Mouse (Mus musculus): ENCODE results near the gene Ctf1.

Gene Ctf1

DNA sequence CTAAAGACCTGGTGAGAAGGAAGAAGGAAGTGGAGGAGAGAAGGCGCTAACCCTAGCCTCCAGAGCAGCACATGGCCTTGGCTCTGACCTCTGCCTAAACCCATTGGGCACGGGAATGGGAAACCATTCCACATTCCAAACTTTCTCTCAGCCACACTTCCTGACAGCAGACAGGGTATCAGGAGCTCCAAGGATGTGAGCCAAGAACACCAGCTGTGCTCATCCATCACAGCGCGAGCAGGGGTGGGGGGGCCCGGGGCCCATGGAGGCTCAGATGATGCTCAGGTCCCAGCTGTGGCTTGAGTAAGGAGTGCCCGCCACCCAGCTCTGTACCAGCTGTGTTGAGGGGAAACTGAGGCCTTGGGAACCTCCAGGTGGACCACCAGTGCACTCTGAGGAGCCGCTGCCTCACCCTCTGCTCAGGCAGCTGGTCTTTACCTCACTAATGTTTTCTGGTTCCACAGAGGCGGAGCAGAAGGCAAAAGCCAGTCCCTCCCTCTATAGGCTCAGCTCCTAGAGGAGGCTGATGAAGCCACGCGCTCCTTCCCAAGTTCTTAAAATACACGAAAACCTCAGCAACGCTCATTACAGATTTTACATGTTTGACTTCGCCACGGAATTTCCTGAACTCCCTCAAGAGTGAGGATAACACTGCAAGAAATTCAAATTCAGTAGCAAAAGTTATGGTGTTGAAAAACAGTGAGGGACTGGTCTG lies 27.1 kb upstream of the Ctf1 start:
- no peak for TF ChIP-seq GATA4 (IDR thresholded peaks at IDR 0.05; ENCODE audit: insufficient replicate concordance, low read length)

- TF ChIP-seq GATA4 (IDR thresholded peaks at IDR 0.05; ENCODE audit: insufficient replicate concordance, low read length) = no peak
Measured at GRCm38 (mm10) chr7:127686740-127687449, 25.6 kb upstream of the Ctf1 start.

GRCm38 (mm10) chr7:127688935-127689334 lies 23.6 kb upstream of the Ctf1 start:
- no peak for TF ChIP-seq GATA4 (IDR thresholded peaks at IDR 0.05; ENCODE audit: insufficient replicate concordance, low read length)

DNA sequence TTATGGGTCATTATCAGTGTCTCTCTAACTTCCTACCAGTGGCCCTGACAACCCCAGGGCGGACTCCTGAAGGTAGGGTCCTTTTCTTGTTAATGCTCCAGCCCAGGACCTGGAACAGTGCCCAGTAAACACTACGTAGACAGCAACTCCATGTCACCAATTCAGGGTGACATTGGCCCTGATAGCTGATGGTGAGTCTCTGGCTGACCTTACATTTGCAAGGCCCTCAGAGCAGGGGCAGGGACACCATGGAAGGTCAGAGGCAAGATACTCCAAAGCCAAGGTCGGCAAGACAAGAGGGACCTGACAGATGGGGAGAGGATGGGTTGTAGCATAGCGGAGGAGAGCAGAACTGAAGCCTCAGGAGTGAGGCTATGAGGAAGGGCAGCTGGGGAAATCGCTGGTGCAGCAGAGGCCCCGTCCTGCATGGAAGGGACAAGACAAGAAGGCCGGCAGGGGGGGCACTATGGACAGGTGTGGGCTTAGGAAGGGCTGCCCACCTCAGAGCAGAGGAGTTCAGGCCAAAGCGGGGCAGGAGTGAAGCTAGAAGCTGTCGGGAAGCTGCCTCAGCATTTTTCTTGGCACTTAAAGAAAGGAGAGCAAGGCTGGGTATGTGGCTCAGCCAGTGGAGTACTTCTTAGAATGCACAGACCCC lies 22.8 kb upstream of the Ctf1 start:
- no peak for TF ChIP-seq GATA4 (IDR thresholded peaks at IDR 0.05; ENCODE audit: insufficient replicate concordance, low read length)

DNA sequence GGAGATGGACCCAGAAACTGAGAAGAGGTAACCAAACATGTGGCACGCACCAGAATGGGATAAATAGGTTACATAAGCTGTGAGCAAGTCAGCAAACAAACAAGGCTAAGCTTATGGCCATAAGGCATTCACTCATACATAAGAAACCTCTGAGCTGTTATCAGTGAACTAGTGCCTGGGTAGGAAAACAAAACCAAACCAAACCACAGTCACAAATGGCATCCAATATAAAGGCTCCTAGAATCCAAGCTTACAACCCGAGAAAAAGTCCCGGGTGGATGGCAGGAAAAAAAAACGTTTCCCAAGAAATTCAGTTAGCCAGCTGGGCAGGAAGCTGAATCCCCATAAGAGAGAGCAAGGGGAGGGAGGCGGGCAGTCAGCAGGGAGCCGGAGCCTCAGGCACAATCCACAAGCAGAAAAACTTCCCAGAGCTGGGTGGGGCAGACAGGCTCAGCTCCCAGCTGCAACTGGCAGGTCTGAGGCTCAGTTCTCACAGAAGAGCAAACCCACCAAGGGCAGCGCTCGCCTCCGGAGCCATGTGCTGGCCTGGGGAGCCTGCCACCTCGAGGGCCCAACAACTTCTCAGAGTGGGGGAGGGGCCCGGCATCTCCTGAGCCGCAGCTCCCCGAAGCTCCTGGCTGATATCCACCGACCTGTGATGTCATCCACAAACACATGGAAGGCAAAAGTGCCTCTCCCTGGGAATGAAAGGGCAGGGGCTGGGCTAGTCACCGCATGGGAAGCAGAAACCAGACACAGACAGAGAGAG lies 21.1 kb upstream of the Ctf1 start:
- no peak for TF ChIP-seq GATA4 (IDR thresholded peaks at IDR 0.05; ENCODE audit: insufficient replicate concordance, low read length)

DNA sequence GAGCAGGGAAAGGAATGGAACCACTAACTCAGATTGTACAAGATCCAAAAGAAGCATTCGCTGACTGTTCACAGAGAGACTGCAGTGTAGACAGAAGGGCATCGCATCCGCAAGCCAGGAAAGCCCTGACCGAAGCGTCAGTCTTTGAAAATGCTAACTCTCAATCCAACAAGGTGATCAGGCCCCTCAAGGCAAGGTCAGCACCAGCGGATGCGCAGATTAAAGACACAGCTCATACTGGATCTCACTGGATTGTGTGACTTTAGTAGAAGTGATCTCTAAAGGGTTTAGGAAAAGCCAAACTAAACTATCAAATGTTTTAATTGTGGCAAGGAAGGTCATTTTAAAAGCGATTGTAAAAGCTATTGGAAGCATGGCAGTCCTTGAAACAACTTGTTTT lies 19.2 kb upstream of the Ctf1 start:
- TF ChIP-seq GATA4 (IDR thresholded peaks at IDR 0.05; ENCODE audit: insufficient replicate concordance, low read length) = no peak

- no peak for TF ChIP-seq GATA4 (IDR thresholded peaks at IDR 0.05; ENCODE audit: insufficient replicate concordance, low read length)
Measured at GRCm38 (mm10) chr7:127698986-127699385, 13.6 kb upstream of the Ctf1 start.

GRCm38 (mm10) chr7:127700712-127701331 lies 11.7 kb upstream of the Ctf1 start:
- TF ChIP-seq GATA4 (IDR thresholded peaks at IDR 0.05; ENCODE audit: insufficient replicate concordance, low read length) = peak; percentile 59; the same call in 1 of the 2 replicates

DNA sequence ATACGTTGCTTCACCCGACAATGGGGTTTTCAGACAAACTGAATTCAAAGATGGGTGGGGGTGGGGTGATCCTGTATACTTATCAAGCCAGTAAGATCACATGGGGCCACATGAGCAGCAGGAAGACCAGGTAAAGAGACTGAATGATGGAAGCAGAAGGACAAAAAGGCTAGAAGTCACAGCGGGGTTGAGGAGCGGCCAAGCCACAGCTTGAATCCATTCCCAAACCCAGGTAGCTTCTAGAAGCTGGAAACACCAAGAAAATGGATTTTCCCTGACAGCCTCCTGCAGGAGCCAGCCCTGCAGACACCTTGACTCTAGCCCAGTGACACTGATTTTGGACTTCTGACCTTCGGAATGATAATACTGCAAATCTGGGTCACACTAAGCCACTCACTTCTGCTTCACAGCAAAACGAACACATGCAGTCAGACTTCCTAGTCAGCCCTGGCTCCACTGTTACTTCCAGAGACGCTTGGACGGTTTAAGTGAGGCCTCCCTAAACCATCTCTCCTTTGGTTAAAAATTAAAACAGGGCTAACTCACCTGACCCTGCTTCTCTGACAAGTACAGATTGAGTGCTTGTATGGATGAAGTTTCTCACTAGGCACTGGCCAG lies 8.9 kb upstream of the Ctf1 start:
- TF ChIP-seq GATA4 (IDR thresholded peaks at IDR 0.05; ENCODE audit: insufficient replicate concordance, low read length) = no peak

GRCm38 (mm10) chr7:127704598-127704997 lies 7.9 kb upstream of the Ctf1 start:
- no peak for TF ChIP-seq GATA4 (IDR thresholded peaks at IDR 0.05; ENCODE audit: insufficient replicate concordance, low read length)

GRCm38 (mm10) chr7:127705706-127706105 lies 6.8 kb upstream of the Ctf1 start:
- TF ChIP-seq GATA4 (IDR thresholded peaks at IDR 0.05; ENCODE audit: insufficient replicate concordance, low read length) = no peak

DNA sequence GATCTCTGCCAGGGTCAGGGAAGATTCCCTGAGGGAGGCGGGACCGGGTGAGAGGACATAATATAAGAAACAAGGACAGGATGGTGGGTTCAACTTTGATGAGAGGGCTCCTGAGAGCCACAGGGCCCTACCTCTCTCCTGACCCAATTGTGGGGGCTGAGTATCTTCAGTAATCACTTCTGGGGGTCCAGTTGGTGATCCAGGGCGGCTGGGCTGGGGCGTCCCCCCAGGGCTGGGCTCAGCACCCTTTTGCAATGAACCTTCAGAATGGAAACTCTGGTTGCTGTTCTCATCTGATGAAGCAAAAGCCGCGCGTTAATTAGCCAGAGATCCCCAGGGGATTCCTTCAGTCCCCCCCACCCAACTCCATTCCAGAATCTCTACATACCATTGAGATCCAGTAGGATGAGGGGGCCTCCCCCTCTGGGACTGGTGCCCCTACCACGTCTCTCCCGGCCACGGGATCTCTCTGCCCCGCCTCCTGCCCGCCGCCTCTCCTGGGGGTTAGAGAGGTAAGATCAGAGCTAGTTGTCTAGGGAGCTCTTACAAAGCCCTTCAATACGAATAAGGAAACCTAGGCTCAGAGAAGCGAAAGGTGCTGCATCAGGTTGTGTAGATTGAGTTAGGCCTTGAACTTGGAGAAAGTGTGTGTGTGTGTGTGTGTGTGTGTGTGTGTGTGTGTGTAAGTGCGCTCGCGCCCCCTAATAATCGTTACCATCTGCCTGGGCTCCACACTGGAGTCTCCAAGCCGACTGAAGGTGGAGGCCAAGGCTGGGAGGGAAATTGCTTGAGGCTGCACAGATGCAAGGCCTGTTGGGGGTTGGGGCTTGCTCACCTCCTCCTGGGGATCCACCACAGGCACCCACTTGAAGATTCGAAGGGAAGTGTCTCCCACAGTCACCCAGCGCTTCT lies 5.2 kb upstream of the Ctf1 start:
- TF ChIP-seq GATA4 (IDR thresholded peaks at IDR 0.05; ENCODE audit: insufficient replicate concordance, low read length) = no peak

DNA sequence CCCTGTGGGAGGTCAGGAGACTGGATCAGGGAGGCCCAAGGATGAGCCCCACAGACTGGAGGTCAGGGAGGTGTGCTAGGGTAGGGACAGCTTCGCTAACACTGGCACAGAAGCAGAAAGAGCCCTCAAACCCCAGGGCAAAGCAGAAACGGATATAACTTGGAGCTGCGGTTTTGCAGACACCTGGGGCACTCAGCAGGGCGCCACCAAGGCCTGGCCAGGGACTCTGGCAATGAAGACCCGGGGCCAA lies 4.7 kb upstream of the Ctf1 start:
- TF ChIP-seq GATA4 (IDR thresholded peaks at IDR 0.05; ENCODE audit: insufficient replicate concordance, low read length) = no peak

Data from liver, adult (tissue).